Mouse (Mus musculus) ovary, postnatal 14 days (tissue): ENCODE results near the gene Thop1.
A peak's percentile ranks its signal among the peaks of the same experiment; 100 is the strongest.
"Not testable (repeated sequence)": the region's sequence is repeated elsewhere in the genome, so short reads cannot be mapped to it uniquely, and the experiment has no call there.

Experiments used
- DNase-seq: peaks from one replicate; pipeline ENCODE4 v3.0.0; 2022; ENCODE audit warnings: low spot score

The Thop1 gene

GRCm38 (mm10) chr10:81057406-81058130 is 12.3 kb upstream of the Thop1 start:
- no peak for DNase-seq

GRCm38 (mm10) chr10:81058896-81059295 is 10.9 kb upstream of the Thop1 start:
- DNase-seq: no peak

- DNase-seq: peak; percentile 99
These were observed 10.0 kb upstream of the Thop1 start, which contains the start of gene Sgta for GRCm38 (mm10) chr10:81059603-81060543. Sgta (minus strand) TSS chr10:81060181.

GRCm38 (mm10) chr10:81062710-81063109 is 7.1 kb upstream of the Thop1 start:
- DNase-seq: no peak

GRCm38 (mm10) chr10:81064519-81064918 is 5.3 kb upstream of the Thop1 start:
- not testable (repeated sequence) for DNase-seq

- DNase-seq: no peak
These were observed 1.1 kb upstream of the Thop1 start for GRCm38 (mm10) chr10:81068706-81069105.

- DNase-seq: no peak
These were observed 2.5 kb downstream of the Thop1 start for GRCm38 (mm10) chr10:81072290-81072689.

- DNase-seq: no peak
These were observed 3.6 kb downstream of the Thop1 start for GRCm38 (mm10) chr10:81073464-81073863.

- DNase-seq: no peak
These were observed 5.9 kb downstream of the Thop1 start for GRCm38 (mm10) chr10:81075734-81076133.

GRCm38 (mm10) chr10:81076356-81076755 is 6.5 kb downstream of the Thop1 start:
- no peak for DNase-seq

- DNase-seq: no peak
These were observed 8.1 kb downstream of the Thop1 start for GRCm38 (mm10) chr10:81077916-81078315.

GRCm38 (mm10) chr10:81080008-81080655 is 10.3 kb downstream of the Thop1 start:
- no peak for DNase-seq

GRCm38 (mm10) chr10:81082168-81082960 is 12.5 kb downstream of the Thop1 start:
- peak; percentile 71 for DNase-seq

GRCm38 (mm10) chr10:81087021-81087420 is 17.2 kb downstream of the Thop1 start:
- no peak for DNase-seq

- DNase-seq: no peak
These were observed 19.4 kb downstream of the Thop1 start for GRCm38 (mm10) chr10:81089216-81089615.

GRCm38 (mm10) chr10:81090621-81091020 is 20.8 kb downstream of the Thop1 start:
- DNase-seq: no peak

GRCm38 (mm10) chr10:81092465-81093250 is 22.8 kb downstream of the Thop1 start:
- DNase-seq: no peak

GRCm38 (mm10) chr10:81094931-81095678 is 25.3 kb downstream of the Thop1 start:
- no peak for DNase-seq

GRCm38 (mm10) chr10:81105565-81106112 is 35.8 kb downstream of the Thop1 start, which contains the start of gene Map2k2:
Map2k2 (plus strand) TSS chr10:81105915.
- peak; percentile 97 for DNase-seq
